Mouse (Mus musculus) G1E (cell line): Measurements from ENCODE around the gene Vps39.

Experiments used
- GATA2 ChIP-seq: IDR thresholded peaks from 2 replicates; pipeline ENCODE4 v1.6.1; 2012; ENCODE audit warnings: low read depth, low read length, inconsistent platforms, borderline replicate concordance
- TAL1 ChIP-seq: conservative IDR thresholded peaks from 2 replicates; pipeline ENCODE4 v1.6.1; 2012; ENCODE audit warnings: low read depth, low read length, inconsistent platforms, mixed read lengths

GRCm38 (mm10) chr2:120285639-120286038 lies 67.3 kb downstream of the Vps39 start:
- TF ChIP-seq TAL1 = no peak
- TF ChIP-seq GATA2 = no peak
